Mouse (Mus musculus) urinary bladder, adult 18-20 months (tissue): ENCODE results near the gene Fam155a.

Source experiments
- DNase-seq, 2 experiments: peaks; one replicate each; pipeline ENCODE4 v3.0.0; 2022; ENCODE audit warnings: low spot score in 2 of 2, mixed read lengths in 2 of 2

Gene Fam155a

GRCm38 (mm10) chr8:9182461-9182860 lies 588.5 kb downstream of the Fam155a start:
- no peak for DNase-seq

GRCm38 (mm10) chr8:9180686-9181315 lies 590.2 kb downstream of the Fam155a start:
- no peak for DNase-seq

GRCm38 (mm10) chr8:9176974-9177373 lies 594.0 kb downstream of the Fam155a start:
- no peak for DNase-seq

- DNase-seq = peak; percentile 12 to 33
Measured at GRCm38 (mm10) chr8:9174865-9175565, 595.9 kb downstream of the Fam155a start.

- peak in 1 of 2 experiments; percentile 16 for DNase-seq
Measured at GRCm38 (mm10) chr8:9171848-9172247, 599.1 kb downstream of the Fam155a start.

GRCm38 (mm10) chr8:9167995-9168394 lies 603.0 kb downstream of the Fam155a start:
- no peak for DNase-seq

GRCm38 (mm10) chr8:9161606-9162005 lies 609.4 kb downstream of the Fam155a start:
- DNase-seq = no peak

- no peak for DNase-seq
Measured at GRCm38 (mm10) chr8:9159322-9159721, 611.6 kb downstream of the Fam155a start.

GRCm38 (mm10) chr8:9158652-9159051 lies 612.3 kb downstream of the Fam155a start:
- DNase-seq = no peak

- DNase-seq = no peak
Measured at GRCm38 (mm10) chr8:9157141-9157781, 613.7 kb downstream of the Fam155a start.
